Mouse (Mus musculus): ENCODE data around the gene Msl3. TPM values are rescaled to one million over a fixed set of nuclear protein-coding genes. Genes with fewer than 3 reads are reported as not detected.

The Msl3 gene
- total RNA-seq (2023) = 30.3 TPM

GRCm38 (mm10) chrX:168673525-168674406, at the start of gene Msl3:
Gene Msl3 (minus strand): TSS chrX:168673898.

Other genes starting within 250 kb of the Msl3 start
- not detected for gene Frmpd4, start 96.7 kb downstream of the Msl3 start, total RNA-seq (2023)
- 0.62 TPM for gene Arhgap6, start 121.2 kb upstream of the Msl3 start, total RNA-seq (2023)